Mouse (Mus musculus): ENCODE data around the gene Cd82.
A peak's percentile ranks its signal among the peaks of the same experiment; 100 is the strongest.

Cd82 gene

DNA sequence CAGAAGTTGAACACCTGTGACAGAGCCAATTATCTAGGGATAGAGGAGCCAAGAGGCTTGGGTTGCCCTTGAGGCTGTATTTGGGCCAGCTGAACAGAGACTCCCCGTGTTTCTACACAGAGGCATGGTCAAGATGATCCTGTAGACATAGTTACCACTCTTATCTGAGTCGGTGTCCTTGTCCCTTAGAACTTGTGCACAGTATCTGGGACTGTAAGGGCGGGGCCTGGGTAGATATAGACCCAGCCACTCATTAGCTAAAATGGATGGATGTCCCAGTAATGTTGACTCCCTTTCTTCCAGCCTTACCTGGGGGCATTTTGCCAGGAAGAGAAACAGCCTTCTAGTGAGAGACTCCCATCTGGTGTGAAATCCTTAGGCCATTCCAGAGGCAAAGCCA lies 3.4 kb upstream of the Cd82 start:
- DNase-seq (ENCODE audit: low spot score), result no peak

DNA sequence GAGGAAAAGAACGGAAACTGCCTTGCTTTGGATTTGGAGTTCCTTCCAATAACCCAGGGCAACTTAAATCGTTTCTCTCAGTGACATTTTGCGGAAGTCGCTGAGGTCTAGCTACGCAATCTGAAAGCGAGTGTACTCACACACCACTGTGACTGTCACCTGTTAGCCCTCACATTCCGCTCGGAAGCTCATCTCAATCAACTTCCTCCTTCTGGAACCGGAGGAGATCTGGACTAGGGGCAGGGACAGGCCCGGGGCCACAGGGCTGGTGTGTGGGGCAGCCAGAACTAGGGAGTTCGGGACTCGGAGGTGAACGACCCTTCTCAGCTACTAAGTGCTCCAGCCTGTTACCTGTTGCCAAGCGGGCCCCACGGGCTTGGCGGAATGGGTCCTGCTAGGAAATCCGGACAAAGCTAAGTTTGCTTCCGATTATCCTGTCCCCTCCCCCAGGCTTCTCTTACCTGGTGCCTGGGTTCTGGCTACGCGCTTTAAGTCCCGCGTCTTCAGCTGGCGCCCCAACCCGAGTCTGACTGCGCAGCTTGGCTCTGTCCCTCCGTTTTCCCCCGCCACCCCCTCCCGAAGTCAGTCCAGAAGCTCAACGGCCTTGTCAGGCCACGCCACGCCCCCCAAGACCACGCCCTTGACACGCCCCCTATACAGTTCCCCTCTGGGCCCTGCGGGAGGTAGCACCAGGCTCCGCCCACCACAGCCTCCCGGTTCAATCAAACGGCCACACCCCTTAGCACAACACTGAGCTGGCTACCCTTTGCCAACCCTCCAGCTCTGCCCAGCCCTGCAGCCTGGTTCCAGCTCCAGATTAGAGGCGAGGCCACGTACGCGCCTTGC lies 848 bp downstream of the Cd82 start:
- peak; percentile 94 for DNase-seq (ENCODE audit: low spot score)

DNA sequence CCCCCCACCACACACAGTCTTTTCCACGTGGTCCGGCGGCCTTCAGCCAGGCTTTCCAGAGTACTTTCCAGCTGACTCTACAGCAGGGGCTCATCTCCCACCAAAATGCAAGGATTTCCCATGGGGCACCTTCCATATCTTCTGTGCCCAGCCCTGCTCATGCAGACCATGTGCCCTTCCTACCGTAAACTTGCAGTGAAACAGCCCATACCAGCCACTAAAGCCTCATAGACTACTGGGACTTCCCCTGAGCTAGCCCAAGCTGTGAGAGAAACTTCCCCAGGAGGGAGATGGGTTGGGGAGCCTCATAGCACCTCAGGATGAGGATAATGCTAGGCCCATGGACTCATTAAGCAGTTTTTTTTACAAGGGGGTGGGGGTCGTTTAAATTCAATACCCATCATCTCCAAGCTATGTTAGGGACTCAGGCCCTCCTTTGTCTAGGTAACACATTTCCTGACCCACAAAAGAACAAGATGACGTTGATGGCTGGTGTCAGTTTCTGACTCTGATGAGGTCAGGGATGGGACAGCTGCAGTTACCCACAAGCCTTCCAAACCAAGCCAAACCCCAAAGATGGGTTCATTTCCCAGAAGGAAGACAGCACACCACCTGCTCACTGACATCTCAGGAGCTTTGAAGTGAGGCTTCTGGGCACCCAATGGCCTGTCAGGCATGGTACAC lies 2.0 kb downstream of the Cd82 start:
- DNase-seq (ENCODE audit: low spot score), result no peak

DNA sequence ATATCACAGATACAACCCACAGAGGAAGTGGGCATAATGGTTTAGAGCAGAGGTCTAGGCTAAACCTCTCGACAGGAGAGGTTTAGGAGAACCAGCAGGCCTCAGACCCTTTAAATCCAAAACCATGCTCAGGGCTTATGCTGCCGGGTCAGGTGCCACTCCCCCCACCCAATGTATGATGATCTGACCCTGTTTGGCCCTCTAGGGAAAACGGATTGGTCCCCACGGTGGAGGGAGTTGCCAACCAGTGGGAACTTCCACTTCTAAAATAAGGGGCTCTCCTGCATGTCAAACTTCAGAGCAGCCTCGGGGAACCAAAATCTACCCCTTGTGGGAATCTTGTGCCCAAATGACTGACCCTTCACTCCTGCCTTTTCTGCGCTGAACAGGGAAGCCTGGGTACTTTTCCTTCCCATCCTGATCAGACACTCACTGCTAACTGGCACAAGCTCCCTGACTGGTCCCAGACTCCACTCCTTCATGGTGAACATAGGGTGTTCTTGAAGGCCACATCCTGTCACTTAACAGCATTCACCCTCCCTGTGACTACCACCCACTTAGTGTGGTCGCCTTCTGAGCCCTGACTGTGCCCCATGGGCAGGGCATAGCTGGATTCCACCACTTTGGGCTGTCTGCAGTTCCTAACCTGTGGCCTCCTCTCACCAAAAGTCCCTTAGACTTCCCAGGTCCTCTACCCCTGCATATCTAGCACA lies 3.6 kb downstream of the Cd82 start:
- DNase-seq (ENCODE audit: low spot score), result no peak

DNA sequence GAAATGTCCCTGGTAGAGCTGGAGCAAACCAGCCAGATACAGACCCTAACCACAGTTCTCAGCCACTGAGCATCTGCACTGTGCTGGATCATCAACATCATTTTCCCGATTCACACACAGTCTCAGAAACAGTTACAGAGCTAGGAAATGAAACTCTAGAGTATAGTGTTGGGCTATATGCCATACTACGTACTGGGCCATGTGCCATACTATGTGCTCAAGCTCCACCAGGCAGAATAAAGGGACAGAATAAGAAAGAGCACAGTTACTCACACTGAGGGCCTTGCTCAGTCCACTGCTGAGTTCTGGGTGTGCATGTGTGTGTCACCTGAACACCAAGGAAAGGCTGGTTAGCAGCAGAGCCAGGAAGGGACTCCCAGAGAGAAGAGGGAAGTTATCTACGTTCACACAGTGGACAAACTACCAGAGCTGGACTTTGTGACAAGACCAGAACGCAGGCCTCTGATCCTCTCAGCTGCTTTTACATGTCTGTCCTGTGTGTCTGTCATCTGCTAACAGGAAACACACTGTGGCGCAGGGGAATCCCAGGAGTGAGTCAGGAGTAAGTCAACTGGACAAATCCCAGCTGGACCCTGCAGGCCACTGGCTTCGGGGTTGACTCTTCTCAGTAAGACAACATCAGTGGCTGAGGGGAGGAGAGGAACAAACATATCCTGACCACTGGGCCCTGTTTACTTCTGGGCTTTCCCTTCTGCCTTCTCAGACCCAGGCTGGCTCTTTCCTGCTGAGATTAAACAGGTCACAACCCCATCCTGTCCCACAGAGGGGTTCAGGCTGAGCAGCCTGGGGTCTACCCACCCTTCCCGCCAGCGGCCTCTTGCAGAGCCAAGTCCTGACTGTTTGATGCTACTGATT lies 4.4 kb downstream of the Cd82 start:
- no peak for DNase-seq (ENCODE audit: low spot score)

DNA sequence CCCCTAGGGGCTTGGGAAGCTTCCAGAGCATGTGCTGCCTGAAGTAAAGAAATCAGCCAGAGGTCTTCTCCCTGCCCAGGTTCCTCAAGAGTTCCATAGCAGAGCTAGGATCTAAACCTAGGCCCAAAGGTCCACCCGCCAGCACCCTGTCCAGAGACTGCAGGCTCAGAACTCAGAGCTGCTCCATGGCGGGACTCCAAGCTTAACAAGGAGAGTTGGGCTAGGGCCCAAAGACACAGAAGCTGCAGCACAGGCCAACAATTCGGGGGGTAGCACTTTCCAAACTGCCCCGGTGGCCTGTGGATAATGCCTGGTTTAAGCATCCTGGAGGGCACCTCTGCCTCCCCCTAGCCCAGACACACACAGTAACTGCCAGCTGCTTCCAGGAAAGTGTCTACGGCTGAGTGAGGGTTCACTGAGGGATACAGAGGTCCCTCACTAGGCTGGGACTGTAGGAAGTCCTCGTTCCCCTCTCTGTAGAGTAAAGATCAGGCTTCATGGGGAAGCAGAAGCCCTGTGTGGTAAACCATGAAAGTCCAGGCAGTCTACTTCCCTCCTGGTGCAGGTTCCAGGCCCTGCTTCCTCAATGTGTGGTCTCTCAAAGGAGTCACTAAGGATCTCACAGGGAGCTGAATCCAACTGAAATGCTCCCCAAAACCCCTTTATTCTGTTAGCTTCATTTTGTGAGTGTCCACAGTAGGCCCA lies 5.4 kb downstream of the Cd82 start:
- DNase-seq (ENCODE audit: low spot score), result no peak

DNA sequence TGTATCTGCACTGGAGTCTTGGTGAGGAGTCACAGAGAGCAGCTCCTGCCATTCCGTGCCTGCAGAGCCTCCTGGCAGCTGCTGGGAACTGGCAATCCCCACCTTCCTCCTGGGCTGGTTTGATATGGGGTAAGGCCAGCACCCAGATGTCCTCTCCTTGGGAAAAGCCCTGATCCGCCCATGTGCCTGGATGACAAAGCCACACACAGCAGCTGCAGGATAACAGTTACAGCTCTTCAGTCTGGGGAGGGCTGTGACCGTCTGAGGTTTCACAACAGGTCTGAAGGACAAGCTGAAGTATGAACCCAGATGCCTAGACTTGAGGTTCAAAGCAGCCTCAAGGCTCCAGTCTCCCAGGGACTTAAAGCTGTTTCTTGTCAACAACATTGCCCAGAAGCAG lies 6.8 kb downstream of the Cd82 start:
- no peak for DNase-seq (ENCODE audit: low spot score)

DNA sequence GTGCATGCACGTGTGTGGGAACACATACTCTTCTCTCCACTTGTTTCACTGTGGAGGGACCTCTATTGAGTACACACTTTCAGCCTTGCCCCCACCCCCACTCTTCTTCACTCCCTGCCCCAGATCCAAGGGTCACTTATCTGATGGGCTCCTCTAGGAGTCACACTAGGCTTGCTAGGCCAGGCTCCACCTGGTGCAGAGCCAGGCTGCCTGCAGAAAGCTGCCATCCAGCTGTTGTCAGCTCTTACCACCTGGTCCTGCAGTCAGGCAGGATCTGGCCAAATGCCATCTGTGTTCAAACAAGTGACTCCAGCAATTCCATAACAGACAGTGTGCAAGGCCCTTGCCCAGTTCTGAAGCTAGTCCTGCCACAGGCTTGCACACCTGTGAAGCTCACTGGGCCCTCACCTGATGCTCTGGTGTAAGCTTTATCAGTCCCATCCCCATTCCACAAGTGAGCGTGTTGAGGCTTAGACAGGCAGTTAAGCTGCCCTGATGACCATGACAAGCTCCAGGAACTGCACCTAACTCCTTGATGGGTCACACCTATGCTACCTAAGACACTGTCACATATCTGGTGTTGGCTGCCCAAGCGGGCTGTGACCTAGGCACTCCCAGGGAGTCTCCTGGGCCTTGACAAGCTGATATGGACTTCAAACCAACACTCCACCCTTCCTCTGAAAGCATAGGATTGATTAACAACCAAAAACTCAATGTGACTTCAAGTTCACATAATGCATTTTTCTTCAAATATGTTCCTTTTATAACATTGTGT lies 7.9 kb downstream of the Cd82 start:
- no peak for DNase-seq (ENCODE audit: low spot score)

DNA sequence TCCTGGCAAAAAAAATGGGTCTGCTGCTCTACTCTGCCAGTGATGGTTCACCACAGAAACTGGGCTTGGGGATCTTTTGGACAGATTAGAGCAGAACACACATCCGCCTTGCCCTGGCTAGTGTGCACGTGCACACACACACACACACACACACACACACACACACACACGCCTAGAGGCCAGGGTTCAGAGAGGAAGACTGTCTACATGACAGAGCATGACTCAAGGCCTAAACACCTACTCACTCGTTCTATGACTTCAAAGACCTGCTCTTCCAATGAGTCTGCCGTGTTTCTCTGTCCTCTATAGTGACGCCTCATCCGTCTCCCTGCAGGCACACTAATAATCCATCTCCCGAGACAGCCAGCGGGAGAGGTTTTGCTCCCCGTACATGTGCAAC lies 8.6 kb downstream of the Cd82 start:
- DNase-seq (ENCODE audit: low spot score), result no peak

DNA sequence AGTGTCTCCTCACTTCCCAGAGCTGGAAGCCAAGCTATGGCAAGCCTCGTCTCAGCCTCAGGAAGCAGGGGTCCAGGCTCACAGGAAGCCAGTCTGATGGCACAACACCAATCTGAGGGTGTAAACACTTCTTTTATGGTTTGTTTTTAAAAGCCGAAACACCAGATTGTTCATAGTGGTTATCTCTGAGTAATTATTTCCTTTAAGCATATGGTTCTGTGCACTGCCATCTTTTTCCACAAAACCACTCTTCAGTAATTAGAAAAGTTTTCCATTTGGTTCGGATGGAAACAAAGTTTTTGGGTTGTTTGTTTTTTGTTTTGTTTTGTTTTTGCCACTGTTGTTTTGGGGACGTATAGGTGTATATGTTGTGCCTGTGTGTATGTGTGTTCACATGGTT lies 9.9 kb downstream of the Cd82 start:
- no peak for DNase-seq (ENCODE audit: low spot score)

DNA sequence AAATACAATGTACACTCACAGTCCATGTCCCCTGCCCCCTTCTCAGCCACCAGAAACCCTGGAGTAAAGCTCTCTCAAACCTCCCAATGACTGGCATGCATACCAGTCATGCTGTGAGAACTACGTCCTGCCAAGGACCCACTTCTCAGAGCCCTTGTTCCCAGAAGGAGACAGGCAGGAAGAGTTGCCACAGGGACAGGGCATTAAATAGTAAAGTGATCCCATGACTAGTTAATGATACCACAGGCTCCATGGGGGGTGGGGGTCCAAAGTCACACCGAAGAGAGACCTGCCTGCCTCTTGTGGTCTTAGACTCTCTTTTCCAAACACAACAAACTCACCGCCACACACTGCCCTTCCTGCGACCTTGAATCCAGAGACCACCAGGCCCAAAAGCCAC lies 10.4 kb downstream of the Cd82 start:
- no peak for DNase-seq (ENCODE audit: low spot score)

DNA sequence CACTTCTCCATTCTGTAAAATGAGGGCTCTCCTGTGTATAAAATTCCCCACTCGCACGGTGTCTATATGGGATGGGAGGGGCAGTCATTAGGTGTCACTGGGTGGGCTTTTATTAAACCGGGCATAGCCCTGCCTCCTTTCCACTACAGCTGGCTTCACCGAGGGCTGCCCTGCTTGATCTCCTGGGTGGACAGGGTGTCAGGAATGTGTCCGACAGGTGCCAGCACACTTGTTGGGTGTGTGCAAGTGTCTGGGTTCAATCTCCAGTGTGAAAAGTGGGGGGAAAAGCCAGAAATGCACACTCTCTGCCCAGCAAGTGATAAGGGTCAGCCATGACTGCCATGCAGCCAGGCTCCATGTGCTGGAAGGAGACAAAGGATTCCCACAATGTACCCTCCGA lies 10.9 kb downstream of the Cd82 start:
- no peak for DNase-seq (ENCODE audit: low spot score)

DNA sequence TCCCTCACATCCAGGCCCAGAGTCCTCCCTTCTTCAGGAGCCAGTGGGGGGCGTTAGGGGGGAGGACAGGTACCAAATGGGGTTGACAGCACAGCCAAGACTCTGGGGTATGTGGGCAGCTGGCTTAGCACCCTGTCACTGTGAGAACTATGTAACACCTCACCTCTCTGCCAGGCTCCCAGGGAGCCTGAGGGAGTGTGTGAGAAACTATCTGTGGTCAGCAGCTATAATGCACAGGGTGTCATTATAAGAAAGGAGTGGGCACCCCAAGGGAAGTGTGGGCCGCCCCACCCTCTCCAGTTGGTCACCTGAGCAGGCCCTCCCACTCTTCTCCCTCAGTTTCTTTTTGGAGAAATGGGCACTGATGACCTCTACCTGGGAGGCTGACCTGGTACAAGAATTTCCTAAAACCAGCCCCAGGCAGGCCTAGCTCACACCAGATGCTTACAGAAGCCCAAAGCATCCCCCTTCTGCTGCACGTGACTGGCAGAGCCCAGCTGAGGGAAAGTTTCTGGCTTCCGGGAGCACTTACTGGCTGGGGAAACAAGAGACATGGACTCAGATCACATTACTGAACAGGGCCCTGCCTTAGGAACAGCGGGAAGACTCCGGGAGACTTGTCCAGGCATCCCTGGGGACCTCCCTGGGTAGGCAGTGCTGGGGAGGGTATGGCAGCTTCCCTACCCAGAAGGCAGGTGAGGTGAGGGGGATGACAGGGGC lies 11.6 kb downstream of the Cd82 start:
- peak; percentile 44 for DNase-seq (ENCODE audit: low spot score)

DNA sequence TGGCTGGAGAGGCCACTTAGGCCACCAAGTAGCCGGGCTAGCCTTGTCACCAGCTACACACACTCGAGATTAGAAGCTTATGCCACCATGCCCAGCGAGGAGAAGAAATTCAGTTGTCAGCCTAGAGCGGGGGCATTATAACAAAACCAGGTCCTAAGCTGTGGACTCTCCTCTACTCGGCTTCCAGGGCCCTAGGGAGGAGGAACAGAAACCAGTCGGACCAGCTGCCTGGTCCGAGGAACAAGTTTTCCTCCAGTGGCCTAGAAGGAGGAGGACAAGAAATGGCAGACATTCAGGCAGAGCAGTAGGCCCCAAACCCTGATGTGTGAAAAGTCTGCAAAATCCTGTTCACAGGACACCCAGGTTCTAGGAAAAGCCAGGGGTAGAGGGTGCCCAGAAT lies 12.2 kb downstream of the Cd82 start:
- no peak for DNase-seq (ENCODE audit: low spot score)

DNA sequence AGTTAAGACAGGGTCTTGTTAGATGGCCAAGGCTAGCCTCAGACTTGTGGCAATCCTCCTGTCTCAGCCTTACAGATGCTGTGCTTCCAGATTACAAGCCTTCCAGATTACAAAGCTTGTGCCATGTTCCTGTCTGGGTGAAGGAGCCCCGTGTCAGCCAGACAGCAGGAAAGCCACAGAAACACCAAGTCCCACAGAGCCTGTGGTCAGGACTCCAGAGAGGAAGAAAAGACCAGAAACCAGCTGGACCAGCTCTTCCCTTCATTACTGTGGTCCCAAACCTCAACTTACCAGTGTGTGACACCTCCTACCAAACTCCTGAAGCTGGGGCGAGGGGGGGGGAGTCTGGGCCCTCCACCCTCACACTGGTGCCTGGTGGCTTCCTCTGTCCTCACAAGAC lies 13.3 kb downstream of the Cd82 start:
- DNase-seq (ENCODE audit: low spot score), result no peak

DNA sequence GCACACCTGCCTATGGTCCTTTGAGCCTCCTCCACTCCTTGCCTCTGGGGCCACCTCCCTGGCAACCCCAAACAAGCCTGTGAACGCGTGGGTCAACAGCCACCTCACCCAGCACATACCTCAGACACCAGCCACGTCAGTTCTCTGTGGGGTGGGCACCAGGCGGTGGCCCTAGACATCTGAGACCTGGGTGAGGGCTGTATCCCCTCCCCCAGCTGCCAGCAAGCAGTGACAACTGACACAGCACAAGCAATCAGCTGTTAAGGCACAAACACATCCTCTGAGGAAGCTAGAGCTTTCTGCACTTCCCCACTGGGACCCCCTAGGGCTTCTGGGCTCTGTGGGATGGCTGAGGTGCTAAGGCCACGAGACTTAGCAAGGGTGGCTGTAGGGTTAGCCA lies 14.2 kb downstream of the Cd82 start:
- DNase-seq (ENCODE audit: low spot score), result no peak

DNA sequence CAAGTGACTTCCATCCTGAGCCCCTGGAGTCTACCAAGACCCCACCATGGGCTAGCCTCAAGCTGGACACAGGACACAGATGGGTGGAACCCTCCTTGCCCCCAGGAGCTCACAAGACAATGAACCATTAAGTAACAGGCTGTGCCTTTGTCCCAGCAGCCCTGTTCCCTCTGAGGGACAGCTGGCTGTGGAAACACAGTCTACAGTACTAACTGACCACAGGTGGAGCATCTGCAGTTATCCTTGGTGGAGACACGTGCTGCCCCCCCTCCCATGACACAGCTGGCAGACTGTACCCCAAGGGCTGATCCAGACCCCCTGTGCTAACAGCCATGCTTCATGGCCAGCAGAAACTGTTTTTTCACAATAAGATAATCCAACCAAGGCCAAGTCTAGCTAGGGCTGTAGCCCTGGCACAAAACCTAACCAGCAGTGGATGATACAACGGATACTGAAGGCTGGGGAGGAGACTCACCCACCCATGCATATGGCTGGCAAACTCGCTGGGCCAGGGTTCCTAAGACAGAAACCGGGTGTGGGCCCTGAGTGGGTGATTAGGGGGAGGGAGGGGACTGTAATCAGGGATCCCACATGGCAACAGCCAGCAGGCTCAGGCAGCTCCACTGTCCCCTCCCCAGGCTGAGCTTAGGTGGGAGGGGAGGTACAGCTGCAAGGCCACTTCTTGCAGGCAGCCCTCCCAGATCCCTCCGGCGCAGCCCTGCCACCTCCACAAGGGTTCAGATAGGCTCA lies 15.3 kb downstream of the Cd82 start:
- DNase-seq (ENCODE audit: low spot score), result no peak

DNA sequence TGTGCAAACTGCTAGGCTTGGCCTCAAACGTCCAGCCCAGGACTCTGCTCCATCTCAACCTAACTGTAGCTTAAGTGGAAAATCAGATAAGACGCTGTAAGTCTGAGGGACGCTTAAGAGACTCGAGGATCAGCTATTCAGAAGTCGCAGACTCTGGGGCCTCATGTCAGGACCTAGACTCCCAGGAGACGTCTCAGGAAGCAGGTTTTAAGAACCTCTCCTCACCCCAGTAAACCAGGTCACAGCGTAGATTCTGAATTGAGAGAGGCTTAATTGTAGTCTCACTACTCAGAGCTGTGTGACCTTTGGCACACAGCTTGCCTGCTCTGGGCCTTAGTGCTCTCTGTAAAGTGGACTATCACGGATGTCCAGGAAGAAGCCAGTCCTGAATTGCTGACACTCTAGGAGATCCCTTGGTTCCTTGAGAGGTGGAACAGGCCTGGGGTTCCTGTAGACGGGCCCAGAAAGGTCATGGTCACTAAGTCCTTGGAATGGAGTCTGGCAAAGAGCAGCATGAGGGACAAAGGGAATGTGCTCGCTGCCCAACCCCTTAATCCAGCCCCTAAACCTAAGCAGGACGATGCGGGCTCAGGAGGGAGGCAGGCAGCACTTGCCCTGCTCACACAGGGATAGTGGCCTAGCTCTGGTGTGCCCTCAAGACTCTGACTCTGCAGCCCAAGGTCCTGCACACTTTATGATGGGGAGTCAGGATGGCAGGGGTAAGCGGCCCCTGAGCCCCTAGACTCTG lies 16.2 kb downstream of the Cd82 start:
- no peak for DNase-seq (ENCODE audit: low spot score)

DNA sequence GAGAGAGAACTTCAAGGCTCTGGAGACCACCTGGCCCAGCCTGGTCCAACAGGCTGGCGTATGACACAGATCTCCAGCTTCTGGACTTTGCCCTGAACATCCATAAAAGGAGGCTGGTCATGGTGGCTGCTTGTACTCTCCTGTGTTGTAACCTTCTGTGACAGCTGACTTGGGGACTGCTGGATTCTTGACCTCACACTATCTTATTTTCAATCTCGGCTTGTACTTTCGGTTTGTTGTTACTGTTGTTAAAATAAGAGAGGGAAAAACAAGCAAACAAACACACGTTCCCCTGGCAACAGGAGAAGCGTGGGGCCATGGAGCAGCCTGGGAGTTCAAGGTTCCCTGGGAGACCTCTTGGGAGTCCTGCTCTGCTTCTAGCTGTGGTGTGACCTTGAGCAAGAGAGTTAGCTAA lies 17.7 kb downstream of the Cd82 start:
- no peak for DNase-seq (ENCODE audit: low spot score)

Data from embryo, embryonic 10.5 days (tissue).